Mouse (Mus musculus) ES-Bruce4 (cell line): ENCODE data around the gene Pbxip1.

Experiments
- CTCF ChIP-seq: IDR thresholded peaks from one replicate; pipeline ENCODE4 v1.8.1; 2011; ENCODE audit warnings: low read depth, low read length
- EP300 ChIP-seq: IDR thresholded peaks from 2 replicates; pipeline ENCODE4 v1.6.1; 2011; ENCODE audit warnings: low read depth, low read length; ENCODE audit not compliant: insufficient read depth
- POLR2A ChIP-seq: IDR thresholded peaks from one replicate; pipeline ENCODE4 v1.8.1; 2011; ENCODE audit warnings: low read length; ENCODE audit not compliant: insufficient read depth

- peak; percentile 31 for TF ChIP-seq CTCF
- no peak for TF ChIP-seq EP300
- no peak for TF ChIP-seq POLR2A
Observed at GRCm38 (mm10) chr3:89408448-89408847, 28.1 kb upstream of the Pbxip1 start.
